Mouse (Mus musculus): ENCODE measurements at regions not wholly inside any gene's neighbourhood (a gene's known extent, or its start where the extent isn't known, plus 50 kb on each side); places are given as distances from the start of the nearest gene placed in this dataset.

DNA sequence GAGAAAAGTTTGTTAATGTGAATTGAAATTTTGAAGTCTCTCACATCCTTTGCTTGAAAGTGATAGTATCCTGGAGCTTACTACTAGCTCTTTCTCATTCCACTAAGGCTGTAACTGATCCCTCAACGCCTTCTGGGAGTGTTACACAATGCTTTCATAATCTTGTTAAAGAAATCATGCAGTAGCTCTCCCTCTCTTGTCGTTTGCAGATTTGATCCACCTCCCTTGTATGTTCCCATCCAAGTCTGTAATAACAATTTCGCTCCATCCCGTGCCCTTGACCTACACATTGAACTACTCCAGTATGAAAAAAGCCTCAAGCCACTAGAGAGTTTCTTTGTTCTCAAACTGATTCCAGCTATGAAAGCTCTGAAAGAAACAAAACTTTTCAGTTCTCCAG, 63.9 kb upstream of the Fibin start:
- Histone ChIP-seq H3K4me1 (ENCODE audit: control insufficient read depth, insufficient read depth, low read length) (no peaks in the 10 kb centered on the region), H3K36me3 (ENCODE audit: control insufficient read depth, insufficient read depth, low read length) (no peaks in the 10 kb centered on the region), H3K27ac (ENCODE audit: insufficient read depth, low read depth, low read length) (no peak overlapping the region), H3K27me3 (replicated peaks; ENCODE audit: control insufficient read depth, insufficient read depth, low read length) (no peaks in the 10 kb centered on the region), H3K4me3 (ENCODE audit: insufficient read depth, low read depth, low read length) (no peak overlapping the region)
- DNase-seq, result no peak
- WGBS, result 57% methylated on average over 4 of the region's 4 CpGs
- TF ChIP-seq CTCF (conservative IDR thresholded peaks at IDR 0.05; ENCODE audit: insufficient read depth, insufficient read length, low read depth, low read length) (no peak), POLR2A (IDR thresholded peaks at IDR 0.05; ENCODE audit: low read depth, low read length) (no peak)

DNA sequence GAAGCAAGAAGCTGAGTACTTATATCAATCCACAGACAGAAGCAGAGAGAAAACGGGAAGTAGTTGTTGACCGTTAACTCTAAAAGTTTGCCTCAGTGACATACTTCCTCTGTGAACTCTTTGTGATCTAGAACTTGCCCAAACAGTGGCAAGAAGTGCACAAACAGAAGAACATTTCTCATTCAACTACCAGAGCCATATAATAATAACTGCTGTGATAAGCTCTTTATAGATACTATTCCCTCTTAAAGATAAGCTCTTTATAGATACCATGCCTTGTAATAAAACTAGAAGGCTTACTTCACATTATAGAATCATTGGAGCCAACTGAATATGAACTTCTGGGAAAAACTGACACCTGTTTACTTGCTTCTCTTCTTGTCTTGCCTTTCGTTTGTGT, 89.7 kb upstream of the Fibin start:
- no peak overlapping the region for H3K4me3 ChIP-seq (ENCODE audit: insufficient read depth, low read depth, low read length)
- H3K4me1 ChIP-seq (ENCODE audit: control insufficient read depth, insufficient read depth, low read length), result no peaks in the 10 kb centered on the region
- no peaks in the 10 kb centered on the region for H3K27me3 ChIP-seq (replicated peaks; ENCODE audit: control insufficient read depth, insufficient read depth, low read length)
- H3K27ac ChIP-seq (ENCODE audit: insufficient read depth, low read depth, low read length), result no peak overlapping the region
- 83% methylated on average over 3 of the region's 3 CpGs for WGBS
- DNase-seq, result no peak
- no peaks in the 10 kb centered on the region for H3K36me3 ChIP-seq (ENCODE audit: control insufficient read depth, insufficient read depth, low read length)
- TF ChIP-seq POLR2A (IDR thresholded peaks at IDR 0.05; ENCODE audit: low read depth, low read length), result no peak
- TF ChIP-seq CTCF (conservative IDR thresholded peaks at IDR 0.05; ENCODE audit: insufficient read depth, insufficient read length, low read depth, low read length), result no peak

DNA sequence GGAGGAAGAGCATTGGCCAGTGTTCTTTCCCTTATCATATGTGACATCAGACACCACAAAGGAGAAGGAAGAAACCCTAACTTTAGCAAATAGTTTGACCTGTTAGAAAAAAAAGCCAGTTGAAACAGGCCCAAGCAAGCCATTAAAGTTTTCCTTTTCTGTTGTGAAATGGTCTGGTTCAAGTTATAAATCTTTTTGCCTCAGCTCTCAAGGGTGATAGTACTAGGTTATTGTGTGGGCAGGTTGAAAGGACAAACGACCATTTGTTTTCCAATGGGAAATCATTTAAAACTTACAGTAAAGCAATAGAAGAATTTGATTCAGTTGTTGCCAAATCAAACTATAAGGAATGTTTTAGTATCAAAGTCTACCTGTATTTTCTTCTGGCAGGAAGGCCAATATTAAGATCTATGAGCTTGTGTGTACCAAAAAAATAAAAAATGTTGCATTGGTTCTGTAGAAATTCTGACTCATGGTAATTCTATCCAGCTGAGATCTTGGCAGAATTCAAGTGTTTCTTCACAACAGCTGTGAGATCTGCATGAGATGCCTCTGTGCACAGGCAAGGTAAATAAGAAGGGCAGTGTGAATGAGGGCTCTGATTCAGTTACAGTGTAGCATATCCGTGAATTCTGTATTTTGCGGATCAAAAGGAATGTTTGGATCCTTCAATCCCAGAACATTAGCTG, 109.5 kb upstream of the Fibin start:
- DNase-seq, result peak; percentile 5
- no peak overlapping the region for H3K4me3 ChIP-seq (ENCODE audit: insufficient read depth, low read depth, low read length)
- H3K27ac ChIP-seq (ENCODE audit: insufficient read depth, low read depth, low read length), result no peak overlapping the region
- H3K4me1 ChIP-seq (ENCODE audit: control insufficient read depth, insufficient read depth, low read length), result no peaks in the 10 kb centered on the region
- no peaks in the 10 kb centered on the region for H3K36me3 ChIP-seq (ENCODE audit: control insufficient read depth, insufficient read depth, low read length)
- no peaks in the 10 kb centered on the region for H3K27me3 ChIP-seq (replicated peaks; ENCODE audit: control insufficient read depth, insufficient read depth, low read length)
- TF ChIP-seq POLR2A (IDR thresholded peaks at IDR 0.05; ENCODE audit: low read depth, low read length) (no peak), CTCF (conservative IDR thresholded peaks at IDR 0.05; ENCODE audit: insufficient read depth, insufficient read length, low read depth, low read length) (no peak)
- 61% methylated on average over 3 of the region's 3 CpGs for WGBS

- whole genome bisulfite sequencing, result 72% methylated on average over 5 of the region's 5 CpGs
- no peak for TF ChIP-seq POLR2A (IDR thresholded peaks at IDR 0.05; ENCODE audit: low read depth, low read length)
- no peak for TF ChIP-seq CTCF (conservative IDR thresholded peaks at IDR 0.05; ENCODE audit: insufficient read depth, insufficient read length, low read depth, low read length)
- no peak overlapping the region for H3K4me3 ChIP-seq (ENCODE audit: insufficient read depth, low read depth, low read length)
- DNase-seq, result no peak
- no peaks in the 10 kb centered on the region for H3K4me1 ChIP-seq (ENCODE audit: control insufficient read depth, insufficient read depth, low read length)
- H3K36me3 ChIP-seq (ENCODE audit: control insufficient read depth, insufficient read depth, low read length), result no peaks in the 10 kb centered on the region
- H3K27me3 ChIP-seq (replicated peaks; ENCODE audit: control insufficient read depth, insufficient read depth, low read length), result no peaks in the 10 kb centered on the region
- no peak overlapping the region for H3K27ac ChIP-seq (ENCODE audit: insufficient read depth, low read depth, low read length)
Measured at GRCm38 (mm10) chr2:110476591-110476990, 113.6 kb upstream of the Fibin start.

DNA sequence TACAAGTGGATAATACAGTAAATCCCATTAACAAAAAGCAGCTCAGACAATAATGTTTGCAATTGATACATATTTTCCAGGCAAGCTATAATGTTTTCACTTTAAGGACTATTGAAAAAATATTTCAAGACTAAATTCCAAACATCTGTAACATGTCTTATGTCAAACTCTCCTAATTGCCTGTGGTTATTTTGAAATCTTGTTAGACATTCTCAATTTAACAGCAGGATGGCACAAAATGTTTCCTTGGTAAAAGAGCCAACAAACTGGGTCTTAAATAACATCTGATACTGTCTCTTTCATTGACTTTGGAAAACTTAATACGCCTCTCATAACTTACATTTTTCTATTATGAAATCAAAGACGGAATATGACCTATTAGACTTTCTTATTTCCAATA, 115.8 kb upstream of the Slc5a12 start:
- 92% methylated on average over 2 of the region's 2 CpGs for WGBS
- Histone ChIP-seq H3K4me1 (ENCODE audit: control insufficient read depth, insufficient read depth, low read length) (no peaks in the 10 kb centered on the region), H3K27ac (ENCODE audit: insufficient read depth, low read depth, low read length) (no peak overlapping the region), H3K4me3 (ENCODE audit: insufficient read depth, low read depth, low read length) (no peak overlapping the region), H3K36me3 (ENCODE audit: control insufficient read depth, insufficient read depth, low read length) (no peaks in the 10 kb centered on the region), H3K27me3 (replicated peaks; ENCODE audit: control insufficient read depth, insufficient read depth, low read length) (no peaks in the 10 kb centered on the region)
- TF ChIP-seq POLR2A (IDR thresholded peaks at IDR 0.05; ENCODE audit: low read depth, low read length), result no peak
- no peak for TF ChIP-seq CTCF (conservative IDR thresholded peaks at IDR 0.05; ENCODE audit: insufficient read depth, insufficient read length, low read depth, low read length)
- DNase-seq, result no peak

DNA sequence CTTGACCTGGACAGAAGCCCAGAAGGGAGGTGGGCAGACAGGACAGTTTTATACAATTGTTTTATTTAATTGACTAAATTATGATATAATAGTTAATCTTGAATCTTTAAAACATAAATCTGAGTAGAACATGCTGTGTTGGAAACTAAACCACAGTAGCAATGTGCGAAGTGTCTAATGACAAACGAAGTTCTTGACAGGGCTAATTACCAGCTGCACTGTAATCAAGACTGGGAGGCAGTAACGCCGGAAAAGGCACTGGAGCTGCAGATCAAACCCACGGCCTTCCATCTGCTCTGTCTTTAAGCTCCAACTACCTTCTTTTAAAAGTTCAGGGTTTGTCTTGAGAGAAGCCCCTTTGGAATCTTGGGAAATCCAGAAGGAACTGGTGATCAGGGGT, 110.9 kb upstream of the Slc5a12 start:
- Histone ChIP-seq H3K36me3 (ENCODE audit: control insufficient read depth, insufficient read depth, low read length) (no peaks in the 10 kb centered on the region), H3K27me3 (replicated peaks; ENCODE audit: control insufficient read depth, insufficient read depth, low read length) (no peaks in the 10 kb centered on the region), H3K4me1 (ENCODE audit: control insufficient read depth, insufficient read depth, low read length) (0 out of 2 replicates have a peak, but pooled peaks cover 2% of the 10 kb centered on the region), H3K27ac (ENCODE audit: insufficient read depth, low read depth, low read length) (no peak overlapping the region), H3K4me3 (ENCODE audit: insufficient read depth, low read depth, low read length) (no peak overlapping the region)
- TF ChIP-seq POLR2A (IDR thresholded peaks at IDR 0.05; ENCODE audit: low read depth, low read length), result no peak
- no peak for TF ChIP-seq CTCF (conservative IDR thresholded peaks at IDR 0.05; ENCODE audit: insufficient read depth, insufficient read length, low read depth, low read length)
- no peak for DNase-seq
- WGBS, result 73% methylated on average over 5 of the region's 5 CpGs

DNA sequence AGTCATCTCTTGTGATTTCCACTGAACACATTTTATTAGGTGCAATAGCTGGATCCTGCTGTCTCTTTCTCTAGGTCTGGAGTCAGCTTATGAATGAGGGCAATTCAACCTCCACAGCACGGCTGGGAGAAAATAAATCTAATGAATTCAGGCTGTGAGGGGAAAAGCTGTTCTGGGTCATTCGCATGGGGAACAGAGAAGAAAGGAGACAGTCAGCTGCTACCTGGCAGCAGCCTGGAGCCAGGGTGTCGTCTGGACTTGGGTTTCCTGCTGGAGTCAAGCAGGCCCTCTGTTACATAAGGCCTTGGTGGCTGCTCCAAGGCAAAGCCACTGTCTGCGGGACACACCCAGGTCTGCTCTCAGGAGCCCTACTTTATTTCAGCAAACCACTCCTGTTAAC, 110.4 kb upstream of the Slc5a12 start:
- 41% methylated on average over 4 of the region's 4 CpGs for WGBS
- no peak for TF ChIP-seq CTCF (conservative IDR thresholded peaks at IDR 0.05; ENCODE audit: insufficient read depth, insufficient read length, low read depth, low read length)
- TF ChIP-seq POLR2A (IDR thresholded peaks at IDR 0.05; ENCODE audit: low read depth, low read length), result no peak
- H3K4me3 ChIP-seq (ENCODE audit: insufficient read depth, low read depth, low read length), result no peak overlapping the region
- H3K36me3 ChIP-seq (ENCODE audit: control insufficient read depth, insufficient read depth, low read length), result no peaks in the 10 kb centered on the region
- H3K27me3 ChIP-seq (replicated peaks; ENCODE audit: control insufficient read depth, insufficient read depth, low read length), result no peaks in the 10 kb centered on the region
- H3K4me1 ChIP-seq (ENCODE audit: control insufficient read depth, insufficient read depth, low read length), result 0 out of 2 replicates have a peak, but pooled peaks cover 2% of the 10 kb centered on the region
- no peak overlapping the region for H3K27ac ChIP-seq (ENCODE audit: insufficient read depth, low read depth, low read length)
- DNase-seq, result peak; percentile 21

All from kidney, adult 2 months (tissue).